Mouse (Mus musculus) G1E (cell line): ENCODE measurements around the gene Vdr. TPM values are rescaled to one million over a fixed set of nuclear protein-coding genes. Genes with fewer than 3 reads are reported as not detected.

Source experiments
- ATAC-seq: 2 replicates; pipeline ENCODE4 v1.8.0; 2016; ENCODE audit warnings: mild to moderate bottlenecking; ENCODE audit not compliant: insufficient number of reproducible peaks, poor library complexity, low FRiP score, severe bottlenecking; ENCODE audit errors: extremely low read depth
- DNase-seq: peaks from one replicate; pipeline ENCODE4 v3.0.0; 2012; ENCODE audit warnings: low spot score
- H3K27me3 ChIP-seq: 2 replicates; pipeline ENCODE4 v1.6.1; 2012; ENCODE audit warnings: mild to moderate bottlenecking, low read length, inconsistent platforms; ENCODE audit not compliant: insufficient read depth
- H3K36me3 ChIP-seq: replicated peaks from 2 replicates; pipeline ENCODE3; 2012; ENCODE audit warnings: mild to moderate bottlenecking, inconsistent platforms
- H3K4me1 ChIP-seq: 2 replicates; pipeline ENCODE4 v1.6.1; 2012; ENCODE audit warnings: low read depth, low read length, inconsistent platforms, mixed read lengths; ENCODE audit not compliant: insufficient read depth
- H3K4me3 ChIP-seq: 2 replicates; pipeline ENCODE4 v1.5.1; 2012; ENCODE audit warnings: low read depth, mild to moderate bottlenecking, inconsistent platforms, low read length, moderate library complexity, mixed read lengths
- H3K9me3 ChIP-seq: replicated peaks from 2 replicates; pipeline ENCODE4 v1.6.1; 2012; ENCODE audit warnings: inconsistent platforms
- CTCF ChIP-seq: IDR thresholded peaks from 2 replicates; pipeline ENCODE4 v1.5.1; 2012; ENCODE audit warnings: low read depth, low read length, inconsistent platforms, mixed read lengths
- GATA1 ChIP-seq: IDR thresholded peaks from 2 replicates; pipeline ENCODE4 v1.6.1; 2012; ENCODE audit warnings: borderline replicate concordance, low read length, inconsistent platforms, mixed read lengths
- GATA2 ChIP-seq: IDR thresholded peaks from 2 replicates; pipeline ENCODE4 v1.6.1; 2012; ENCODE audit warnings: low read depth, low read length, inconsistent platforms, borderline replicate concordance
- POLR2AphosphoS5 ChIP-seq: IDR thresholded peaks from 2 replicates; pipeline ENCODE4 v1.6.1; 2012; ENCODE audit warnings: low read depth, low read length, inconsistent platforms; ENCODE audit not compliant: insufficient replicate concordance
- TAL1 ChIP-seq: conservative IDR thresholded peaks from 2 replicates; pipeline ENCODE4 v1.6.1; 2012; ENCODE audit warnings: low read depth, low read length, inconsistent platforms, mixed read lengths
- polyA plus RNA-seq: library from polyadenylated mRNA; stranded (reverse); fragments of >175 nt; gene quantifications from 2 replicates; pipeline ENCODE4 v1.2.3, GENCODE M21; 2012
- total RNA-seq, 2 experiments: library from RNA; stranded (forward) in 1 of 2; stranded (reverse) in 1 of 2; fragments of 200-1000 nt in 1 of 2; fragments of >200 nt in 1 of 2; fragmentation: Nextera tagmentation in 1 of 2; gene quantifications; 2 replicates each; pipeline ENCODE4 v1.2.3; 2014 to 2017

Vdr gene
- total and polyA plus RNA-seq, 3 experiments, result 0.09 to 0.45 (median 0.33) TPM

DNA sequence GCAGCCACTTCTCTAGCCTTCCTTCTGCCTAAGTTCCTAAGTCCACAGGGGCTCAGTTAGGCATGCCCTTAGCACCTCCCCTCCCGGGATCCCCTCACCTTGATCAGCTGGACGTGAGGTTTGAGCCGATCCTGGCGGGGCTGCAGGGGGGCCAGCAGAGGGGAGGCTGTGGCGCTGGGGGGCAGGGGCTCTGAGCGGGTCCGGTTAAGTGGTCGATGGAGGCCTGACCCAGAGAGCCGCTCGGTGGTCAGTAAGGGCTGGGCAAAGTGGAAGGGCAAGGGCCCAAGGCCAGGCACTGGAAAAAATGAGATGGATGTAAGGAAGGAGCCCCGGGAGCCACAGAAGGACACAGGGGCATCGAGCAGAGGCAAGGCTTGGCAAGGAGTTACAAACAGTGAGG, 102.6 kb downstream of the Vdr start:
- DNase-seq (no peak), ATAC-seq (no peak)
- Histone ChIP-seq H3K4me3 (no peak overlapping the region), H3K4me1 (peaks cover 16% of the 10 kb centered on the region), H3K36me3 (peaks cover 89% of the 10 kb centered on the region), H3K9me3 (no peaks in the 10 kb centered on the region), H3K27me3 (no peaks in the 10 kb centered on the region)
- no peak for TF ChIP-seq GATA2
- TF ChIP-seq CTCF, result no peak
- TF ChIP-seq GATA1, result no peak
- no peak for TF ChIP-seq TAL1
- TF ChIP-seq POLR2AphosphoS5, result no peak

Other genes with a start within 250 kb of the Vdr start
- 14.6 and 19.8 TPM in 2 replicates for gene Rpap3, start 204.8 kb downstream of the Vdr start, total RNA-seq (2014; fragmentation: Nextera tagmentation)
- gene Rpap3, start 204.8 kb downstream of the Vdr start, total RNA-seq (2017), result 31.2 and 37.8 TPM in 2 replicates
- gene Rpap3, start 204.8 kb downstream of the Vdr start, polyA plus RNA-seq, result 17.8 and 21.6 TPM in 2 replicates
- gene Endou, start 179.3 kb downstream of the Vdr start, total RNA-seq (2014; fragmentation: Nextera tagmentation), result not detected in 2 replicates
- gene Endou, start 179.3 kb downstream of the Vdr start, total RNA-seq (2017), result 0.05 and 0.17 TPM in 2 replicates
- not detected in 2 replicates for gene Endou, start 179.3 kb downstream of the Vdr start, polyA plus RNA-seq
- gene Rapgef3, start 142.7 kb downstream of the Vdr start, total RNA-seq (2014; fragmentation: Nextera tagmentation), result not detected in 2 replicates
- gene Rapgef3, start 142.7 kb downstream of the Vdr start, total RNA-seq (2017), result under 0.01 and 0.05 TPM in 2 replicates
- 0.23 and 0.25 TPM in 2 replicates for gene Rapgef3, start 142.7 kb downstream of the Vdr start, polyA plus RNA-seq
- 210 and 256 TPM in 2 replicates for gene Slc48a1, start 132.1 kb downstream of the Vdr start, total RNA-seq (2014; fragmentation: Nextera tagmentation)
- 108 and 116 TPM in 2 replicates for gene Slc48a1, start 132.1 kb downstream of the Vdr start, total RNA-seq (2017)
- 113 and 125 TPM in 2 replicates for gene Slc48a1, start 132.1 kb downstream of the Vdr start, polyA plus RNA-seq
- 20.4 and 21.1 TPM in 2 replicates for gene Hdac7, start 66.1 kb downstream of the Vdr start, total RNA-seq (2014; fragmentation: Nextera tagmentation)
- gene Hdac7, start 66.1 kb downstream of the Vdr start, total RNA-seq (2017), result 3.0 and 3.9 TPM in 2 replicates
- gene Hdac7, start 66.1 kb downstream of the Vdr start, polyA plus RNA-seq, result 117 and 164 TPM in 2 replicates
- gene Tmem106c, start 53.6 kb upstream of the Vdr start, total RNA-seq (2014; fragmentation: Nextera tagmentation), result 52.1 and 54.3 TPM in 2 replicates
- gene Tmem106c, start 53.6 kb upstream of the Vdr start, total RNA-seq (2017), result 18.6 and 18.7 TPM in 2 replicates
- 12.5 and 19.2 TPM in 2 replicates for gene Tmem106c, start 53.6 kb upstream of the Vdr start, polyA plus RNA-seq
- not detected in 2 replicates for gene Col2a1, start 94.1 kb upstream of the Vdr start, total RNA-seq (2014; fragmentation: Nextera tagmentation)
- 0.06 and 0.11 TPM in 2 replicates for gene Col2a1, start 94.1 kb upstream of the Vdr start, total RNA-seq (2017)
- 0.01 TPM in 1 of 2 replicates, not detected in the other for gene Col2a1, start 94.1 kb upstream of the Vdr start, polyA plus RNA-seq
- gene Pfkm, start 182.0 kb upstream of the Vdr start, total RNA-seq (2014; fragmentation: Nextera tagmentation), result 9.0 and 13.5 TPM in 2 replicates
- gene Pfkm, start 182.0 kb upstream of the Vdr start, total RNA-seq (2017), result 42.7 and 48.1 TPM in 2 replicates
- gene Pfkm, start 182.0 kb upstream of the Vdr start, polyA plus RNA-seq, result 10.2 and 13.3 TPM in 2 replicates
- gene Senp1, start 183.1 kb upstream of the Vdr start, total RNA-seq (2014; fragmentation: Nextera tagmentation), result 61.3 and 71.2 TPM in 2 replicates
- 44.4 and 55.5 TPM in 2 replicates for gene Senp1, start 183.1 kb upstream of the Vdr start, total RNA-seq (2017)
- gene Senp1, start 183.1 kb upstream of the Vdr start, polyA plus RNA-seq, result 17.1 and 18.8 TPM in 2 replicates